9 mouse cellular contexts compared by ENCODE assay signal in genomic region chr9:32816649-32817425, GRCm38 (mm10).
DNase-seq lines count a peak whose midpoint lies in the region; ATAC-seq and TF ChIP-seq lines count a peak whose summit lies in the region.
"Had no signal": no experiment of that assay in that cellular context is flagged by ENCODE, and none has a peak within 500 bp of the region (broad histone marks: within the 10 kb centered on the region; RNA-seq: fewer than 3 reads in every experiment).

No protein-coding gene starts in this region.

- H3K9me3 ChIP-seq in stomach, embryonic 16.5 days (replicated peaks; ENCODE audit: control insufficient read depth, low read length): no peaks in the 10 kb centered on the region
- H3K9me3 ChIP-seq in stomach, postnatal 0 days (ENCODE audit: control insufficient read depth, low read length): no peaks in the 10 kb centered on the region
- no peaks in the 10 kb centered on the region for H3K9me3 ChIP-seq in kidney, embryonic 15.5 days (replicated peaks)
- H3K9me3 ChIP-seq: liver, embryonic 15.5 days had no signal

- no peak overlapping the region for H3K27ac ChIP-seq in stomach, embryonic 16.5 days (ENCODE audit: low read length)
- no peak overlapping the region for H3K27ac ChIP-seq in stomach, postnatal 0 days (replicated peaks)
- peak overlapping the region; percentile 83 for H3K27ac ChIP-seq in kidney, embryonic 15.5 days
- H3K27ac ChIP-seq: liver, embryonic 15.5 days had no signal

- intact Hi-C loops in gastrocnemius, postnatal 14 days (cut with DNase I; ENCODE audit: low total_unique reads): no loop called here
- intact Hi-C loops in left cerebral cortex, postnatal 36 days (cut with DNase I): no loop called here

- DNase-seq in stomach, postnatal 0 days (ENCODE audit: low spot score): no peak
- peak; percentile 40 for DNase-seq in gastrocnemius, postnatal 14 days
- peak; percentile 47 for DNase-seq in thymus, postnatal 25 days
- no peak for DNase-seq in left cerebral cortex, postnatal 36 days (ENCODE audit: low spot score in 2 of 2)

- H3K9ac ChIP-seq in stomach, embryonic 16.5 days (ENCODE audit: low read length): no peak overlapping the region
- no peak overlapping the region for H3K9ac ChIP-seq in stomach, postnatal 0 days (ENCODE audit: low read length)
- H3K9ac ChIP-seq in kidney, embryonic 15.5 days: no peak overlapping the region
- H3K9ac ChIP-seq: liver, embryonic 15.5 days had no signal

- no peak overlapping the region for H3K4me3 ChIP-seq in stomach, embryonic 16.5 days (replicated peaks; ENCODE audit: low read length)
- H3K4me3 ChIP-seq in stomach, postnatal 0 days (ENCODE audit: low read depth, low read length): no peak overlapping the region
- no peak overlapping the region for H3K4me3 ChIP-seq in kidney, embryonic 15.5 days (replicated peaks)
- H3K4me3 ChIP-seq: liver, embryonic 15.5 days had no signal

- no peak for TF ChIP-seq EP300 in stomach, postnatal 0 days (optimal IDR thresholded peaks at IDR 0.05)

- 65% methylated on average over 9 of the region's 9 CpGs for WGBS in stomach, embryonic 16.5 days
- 71% methylated on average over 9 of the region's 9 CpGs for WGBS in stomach, postnatal 0 days
- WGBS in kidney, embryonic 15.5 days: 56% methylated on average over 9 of the region's 9 CpGs

- no peak for TF ChIP-seq CTCF in stomach, postnatal 0 days (IDR thresholded peaks at IDR 0.05; ENCODE audit: low read depth)

- H3K36me3 ChIP-seq in stomach, embryonic 16.5 days (ENCODE audit: control insufficient read depth, insufficient read depth, low read length): no peaks in the 10 kb centered on the region
- H3K36me3 ChIP-seq in stomach, postnatal 0 days (ENCODE audit: control insufficient read depth, insufficient read depth, low read length): no peaks in the 10 kb centered on the region
- H3K36me3 ChIP-seq in kidney, embryonic 15.5 days: no peaks in the 10 kb centered on the region
- H3K36me3 ChIP-seq: liver, embryonic 15.5 days had no signal

- no peaks in the 10 kb centered on the region for H3K27me3 ChIP-seq in stomach, embryonic 16.5 days (ENCODE audit: control insufficient read depth, insufficient read depth, low read length)
- no peaks in the 10 kb centered on the region for H3K27me3 ChIP-seq in stomach, postnatal 0 days (ENCODE audit: control insufficient read depth, insufficient read depth, low read length)
- H3K27me3 ChIP-seq in kidney, embryonic 15.5 days: no peaks in the 10 kb centered on the region
- H3K27me3 ChIP-seq: liver, embryonic 15.5 days had no signal

- H3K4me2 ChIP-seq in stomach, embryonic 16.5 days (ENCODE audit: low read depth, low read length): no peak overlapping the region
- no peak overlapping the region for H3K4me2 ChIP-seq in stomach, postnatal 0 days (replicated peaks; ENCODE audit: low read depth)
- H3K4me2 ChIP-seq in kidney, embryonic 15.5 days: peak overlapping the region; percentile 20; the same call in 1 of the 2 replicates
- H3K4me2 ChIP-seq: liver, embryonic 15.5 days had no signal

- ATAC-seq in stomach, embryonic 16.5 days (ENCODE audit: insufficient read depth, low FRiP score): 0 out of 2 replicates have a peak, but pooled peaks have one; percentile 10
- ATAC-seq in stomach, postnatal 0 days (ENCODE audit: low FRiP score, low TSS enrichment): no peak
- ATAC-seq in kidney, embryonic 15.5 days (replicated peaks; ENCODE audit: low FRiP score): peak; percentile 67
- no peak for ATAC-seq in megakaryocyte, adult 5-6 weeks (ENCODE audit: poor library complexity, severe bottlenecking)
- ATAC-seq in activated CD4-positive, CD25-positive, alpha-beta regulatory T cell, adult 4 months: no peak

- no peaks in the 10 kb centered on the region for H3K4me1 ChIP-seq in stomach, embryonic 16.5 days (ENCODE audit: control insufficient read depth, insufficient read depth, low read length)
- no peaks in the 10 kb centered on the region for H3K4me1 ChIP-seq in stomach, postnatal 0 days (replicated peaks; ENCODE audit: control insufficient read depth, insufficient read depth)
- H3K4me1 ChIP-seq in kidney, embryonic 15.5 days: peaks cover 28% of the 10 kb centered on the region
- H3K4me1 ChIP-seq: liver, embryonic 15.5 days had no signal

Comparison
In these comparisons a context has a peak if more than half of its experiments do, and no peak if none do; other contexts are left out.
1. ATAC-seq: peak in stomach, embryonic 16.5 days (single experiment) and kidney, embryonic 15.5 days (single experiment); none in stomach, postnatal 0 days (single experiment), megakaryocyte, adult 5-6 weeks (single experiment) and activated CD4-positive, CD25-positive, alpha-beta regulatory T cell, adult 4 months (single experiment).
2. DNase-seq: peak in gastrocnemius, postnatal 14 days (single experiment) and thymus, postnatal 25 days (single experiment); none in stomach, postnatal 0 days (single experiment) and left cerebral cortex, postnatal 36 days (0 of 2).